Mouse (Mus musculus) heart, adult 2 months (tissue): ENCODE results near the gene Etv2.

Experiments used
- CTCF ChIP-seq: fragments of 200-600 bp; IDR thresholded peaks from 2 replicates; pipeline ENCODE4 v1.8.1; 2022; ENCODE audit warnings: antibody characterized with exemption, mild to moderate bottlenecking, moderate library complexity
- EP300 ChIP-seq: fragments of 200-500 bp; IDR thresholded peaks from 2 replicates; pipeline ENCODE4 v1.6.1; 2011; ENCODE audit warnings: low read depth, low read length, control low read depth; ENCODE audit not compliant: insufficient read depth
- POLR2A ChIP-seq: fragments of 200-500 bp; IDR thresholded peaks from 2 replicates; pipeline ENCODE4 v1.6.1; 2011; ENCODE audit warnings: mild to moderate bottlenecking, low read depth, low read length, control low read depth; ENCODE audit not compliant: insufficient read depth

GRCm38 (mm10) chr7:30665321-30665720 lies 29.7 kb upstream of the Etv2 start:
- no peak for TF ChIP-seq CTCF
- no peak for TF ChIP-seq POLR2A
- no peak for TF ChIP-seq EP300
